Mouse (Mus musculus) hindbrain, postnatal 0 days (tissue): ENCODE results near the gene Prom2. TPM values are rescaled to one million over a fixed set of nuclear protein-coding genes. Genes with fewer than 3 reads are reported as not detected.

ENCODE experiments used
- ATAC-seq: fragments of 200-750 bp; cut with Nextera tagmentation; 2 replicates; pipeline ENCODE4 v1.8.0; 2017; ENCODE audit warnings: mild to moderate bottlenecking, moderate TSS enrichment, moderate library complexity
- DNase-seq: peaks from one replicate; pipeline ENCODE4 v3.0.0-alpha.2; 2015; ENCODE audit warnings: low spot score
- H3K27ac ChIP-seq: fragments of 300-500 bp; sonication (generic); 2 replicates; pipeline ENCODE4 v1.5.1; 2014; ENCODE audit warnings: mild to moderate bottlenecking
- H3K27me3 ChIP-seq: fragments of 300-500 bp; sonication (generic); 2 replicates; pipeline ENCODE4 v1.6.1; 2014; ENCODE audit warnings: low read length, mixed read lengths; ENCODE audit not compliant: insufficient read depth
- H3K36me3 ChIP-seq: fragments of 300-500 bp; sonication (generic); 2 replicates; pipeline ENCODE4 v1.6.1; 2014; ENCODE audit warnings: low read length, mixed read lengths; ENCODE audit not compliant: insufficient read depth
- H3K4me1 ChIP-seq: fragments of 300-500 bp; sonication (generic); 2 replicates; pipeline ENCODE4 v1.6.1; 2014; ENCODE audit warnings: antibody characterized with exemption, low read length, mixed read lengths; ENCODE audit not compliant: insufficient read depth
- H3K4me2 ChIP-seq: fragments of 300-500 bp; sonication (generic); 2 replicates; pipeline ENCODE4 v1.6.1; 2014; ENCODE audit warnings: low read depth, mild to moderate bottlenecking, low read length, moderate library complexity, mixed read lengths
- H3K4me3 ChIP-seq: fragments of 300-500 bp; sonication (generic); 2 replicates; pipeline ENCODE4 v1.5.1; 2014; ENCODE audit warnings: low read length
- H3K9ac ChIP-seq: fragments of 300-500 bp; sonication (generic); replicated peaks from 2 replicates; pipeline ENCODE4 v1.6.1; 2014; ENCODE audit warnings: mild to moderate bottlenecking, low read length, moderate library complexity, mixed read lengths
- H3K9me3 ChIP-seq: fragments of 300-500 bp; sonication (generic); 2 replicates; pipeline ENCODE4 v1.6.1; 2016; ENCODE audit warnings: low read length, mixed read lengths
- CTCF ChIP-seq: IDR thresholded peaks from 2 replicates; pipeline ENCODE4 v1.5.1; 2016; ENCODE audit warnings: antibody characterized with exemption, control low read depth, low read depth
- WGBS: fragments of 180-500 bp; shearing (Covaris S2); extraction: QIAGEN DNeasy Blood & Tissue Kit; methylation state at CpG from one replicate; pipeline ENCODE4 v1.1.7; 2014; 5-methylcytosine and 5-hydroxymethylcytosine counted together
- polyA plus RNA-seq: library from polyadenylated mRNA; unstranded; fragments of >200 nt; fragmentation: Nextera tagmentation; extraction: Ambion mirVana; gene quantifications from 2 replicates; pipeline ENCODE4 v1.2.1, GENCODE M21; 2015
- total RNA-seq: library from RNA; depleted of rRNA; stranded (reverse); fragments of >200 nt; gene quantifications from 2 replicates; pipeline ENCODE4 v1.2.3, GENCODE M21; 2014

Gene Prom2
- total and polyA plus RNA-seq, 2 experiments from 2014 or later, result 0.10 TPM

DNA sequence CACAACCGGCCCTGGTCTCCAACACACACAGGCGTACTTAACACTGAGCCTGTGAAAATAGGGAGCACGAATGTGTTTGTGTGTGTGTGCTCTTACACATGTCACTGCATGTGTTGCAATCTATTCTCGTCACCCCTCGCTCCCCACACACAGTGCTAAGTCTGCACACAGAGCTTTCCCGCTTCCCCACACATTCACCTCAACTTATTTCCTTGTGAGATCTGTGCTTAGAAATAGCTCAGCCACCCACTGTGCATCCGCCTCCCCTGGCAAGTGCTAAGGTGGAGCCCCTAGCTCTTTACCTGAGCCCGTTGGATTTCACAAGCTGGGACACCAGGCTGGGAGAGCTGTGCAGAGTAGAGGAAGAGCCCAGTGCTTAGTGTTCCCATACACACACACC lies 42.5 kb downstream of the Prom2 start:
- ATAC-seq (no peak), DNase-seq (no peak)
- Histone ChIP-seq H3K36me3 (no peaks in the 10 kb centered on the region), H3K4me1 (no peaks in the 10 kb centered on the region), H3K4me3 (no peak overlapping the region), H3K27me3 (no peaks in the 10 kb centered on the region), H3K4me2 (no peak overlapping the region), H3K9me3 (no peaks in the 10 kb centered on the region), H3K27ac (no peak overlapping the region), H3K9ac (no peak overlapping the region)
- no peak for TF ChIP-seq CTCF
- WGBS, result 91% methylated on average over 8 of the region's 8 CpGs

DNA sequence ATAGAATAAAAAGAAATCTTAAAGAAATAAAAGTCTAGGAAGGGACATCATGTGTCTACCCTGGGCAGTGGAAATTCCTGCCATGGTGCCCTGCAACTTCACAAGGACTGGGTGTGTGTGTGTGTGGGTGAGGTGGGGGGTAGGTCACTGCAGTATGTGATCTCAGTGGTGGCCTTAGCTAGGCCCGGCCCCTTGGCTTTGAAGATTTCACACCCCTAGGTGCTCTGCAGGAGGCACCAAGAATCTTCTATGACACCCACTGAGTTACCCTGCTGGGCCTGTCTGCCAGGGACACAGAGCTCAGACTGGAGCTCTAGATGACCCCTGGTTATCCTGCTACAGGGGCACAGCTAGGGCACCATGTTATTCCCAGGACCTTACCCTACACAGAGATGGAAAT lies 44.9 kb downstream of the Prom2 start:
- H3K27me3 ChIP-seq, result no peaks in the 10 kb centered on the region
- H3K36me3 ChIP-seq, result no peaks in the 10 kb centered on the region
- H3K4me3 ChIP-seq, result no peak overlapping the region
- no peak overlapping the region for H3K9ac ChIP-seq
- H3K4me1 ChIP-seq, result no peaks in the 10 kb centered on the region
- ATAC-seq (no peak), DNase-seq (no peak)
- H3K27ac ChIP-seq, result no peak overlapping the region
- no peak overlapping the region for H3K4me2 ChIP-seq
- no peak for TF ChIP-seq CTCF
- 36% methylated on average over 1 of the region's 1 CpGs for WGBS
- no peaks in the 10 kb centered on the region for H3K9me3 ChIP-seq

DNA sequence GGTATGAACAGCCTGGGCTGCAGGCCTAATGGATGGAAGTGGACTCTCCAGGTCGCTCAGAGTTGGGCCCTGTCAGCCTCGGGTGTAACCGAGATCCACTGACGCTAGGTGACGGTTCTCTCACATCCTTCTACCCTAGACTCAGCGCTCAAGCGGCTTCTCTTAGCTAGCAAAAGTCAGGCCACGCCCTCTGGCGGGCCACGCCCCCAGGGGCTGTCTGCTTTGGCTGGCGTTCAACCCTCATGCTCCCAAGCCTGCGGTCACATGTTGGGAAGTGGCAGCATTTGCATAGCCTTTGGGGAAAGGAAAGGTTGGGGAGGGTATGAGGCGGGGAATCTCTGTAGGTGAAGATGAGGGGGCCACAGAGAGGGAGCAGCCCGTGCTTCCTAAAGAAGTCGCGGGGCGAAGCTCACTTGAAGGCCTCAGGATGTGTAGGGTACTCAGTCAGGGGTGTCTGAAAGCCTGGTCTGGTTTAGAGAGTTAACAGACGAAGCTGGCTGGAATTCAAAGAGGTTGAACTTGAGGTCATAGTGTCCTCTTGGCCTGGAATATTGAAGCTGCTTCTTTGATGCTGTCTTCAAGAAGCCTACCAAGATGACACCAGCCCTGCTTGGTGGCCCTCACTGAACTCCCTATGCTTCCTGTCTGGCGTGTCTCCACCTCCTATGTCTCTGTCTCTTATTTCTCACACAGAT lies 56.6 kb downstream of the Prom2 start:
- 10% methylated on average over 19 of the region's 19 CpGs for WGBS
- Histone ChIP-seq H3K4me1 (peaks cover 20% of the 10 kb centered on the region), H3K4me3 (peak overlapping the region; percentile 6; the same call in 1 of the 2 replicates), H3K36me3 (no peaks in the 10 kb centered on the region), H3K27me3 (peaks cover 34% of the 10 kb centered on the region), H3K9ac (peak overlapping the region; percentile 21; the same call in 1 of the 2 replicates), H3K9me3 (no peaks in the 10 kb centered on the region), H3K27ac (no peak overlapping the region), H3K4me2 (peak overlapping the region; percentile 46)
- DNase-seq (peak; percentile 82), ATAC-seq (peak; percentile 63)
- no peak for TF ChIP-seq CTCF

DNA sequence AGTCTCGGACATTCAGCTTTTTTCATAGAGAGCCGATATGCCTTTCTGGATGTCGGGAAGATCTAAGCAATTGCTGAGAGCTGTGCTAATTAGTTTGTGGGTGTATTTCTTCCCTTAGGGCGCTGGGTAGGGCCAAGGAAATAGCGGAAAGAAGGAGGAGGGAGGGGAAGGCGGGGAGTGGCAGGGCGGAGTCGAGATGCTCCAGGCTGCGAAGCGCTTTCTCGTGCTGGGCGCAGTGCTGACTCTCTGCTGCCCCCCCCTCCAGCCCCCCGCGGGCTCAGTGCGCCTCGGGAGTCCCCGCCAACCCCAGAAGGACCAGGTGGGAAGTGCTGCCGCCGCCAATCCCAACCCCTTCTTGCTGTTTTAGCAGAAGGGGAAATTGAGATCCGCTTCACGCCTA lies 58.3 kb downstream of the Prom2 start:
- 2% methylated on average over 20 of the region's 21 CpGs for WGBS

DNA sequence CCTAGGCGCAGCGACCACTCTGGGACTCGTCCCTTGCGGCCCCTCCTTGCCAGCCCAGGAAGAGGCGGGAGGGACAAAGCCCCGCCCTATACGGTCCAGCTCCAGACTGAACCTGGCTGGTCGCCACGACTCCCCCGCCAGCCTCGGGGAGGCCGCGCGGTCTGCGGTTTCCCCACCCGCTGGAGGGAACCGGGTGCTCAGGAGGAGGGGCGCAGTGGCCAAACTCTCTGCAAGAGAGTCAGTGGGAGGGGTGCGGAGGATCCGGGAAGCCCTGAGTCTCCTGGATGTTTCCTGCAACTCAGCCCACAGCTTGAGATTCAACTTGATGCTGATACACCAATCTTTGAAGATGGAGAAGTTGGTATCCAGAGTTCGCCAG lies 58.7 kb downstream of the Prom2 start:
- under 1% methylated on average over 21 of the region's 21 CpGs for WGBS
- peak; percentile 66 for DNase-seq

More for the DNA sequence above, 58.3 kb downstream of the Prom2 start:
- ATAC-seq, result no peak
- H3K27me3 ChIP-seq, result peaks cover 34% of the 10 kb centered on the region
- no peak overlapping the region for H3K9ac ChIP-seq
- TF ChIP-seq CTCF, result no peak
- peaks cover 20% of the 10 kb centered on the region for H3K4me1 ChIP-seq
- H3K4me2 ChIP-seq, result peak overlapping the region; percentile 68
- no peaks in the 10 kb centered on the region for H3K9me3 ChIP-seq
- H3K36me3 ChIP-seq, result no peaks in the 10 kb centered on the region
- DNase-seq, result no peak
- H3K27ac ChIP-seq, result no peak overlapping the region
- H3K4me3 ChIP-seq, result peak overlapping the region; percentile 36; the same call in 1 of the 2 replicates

DNA sequence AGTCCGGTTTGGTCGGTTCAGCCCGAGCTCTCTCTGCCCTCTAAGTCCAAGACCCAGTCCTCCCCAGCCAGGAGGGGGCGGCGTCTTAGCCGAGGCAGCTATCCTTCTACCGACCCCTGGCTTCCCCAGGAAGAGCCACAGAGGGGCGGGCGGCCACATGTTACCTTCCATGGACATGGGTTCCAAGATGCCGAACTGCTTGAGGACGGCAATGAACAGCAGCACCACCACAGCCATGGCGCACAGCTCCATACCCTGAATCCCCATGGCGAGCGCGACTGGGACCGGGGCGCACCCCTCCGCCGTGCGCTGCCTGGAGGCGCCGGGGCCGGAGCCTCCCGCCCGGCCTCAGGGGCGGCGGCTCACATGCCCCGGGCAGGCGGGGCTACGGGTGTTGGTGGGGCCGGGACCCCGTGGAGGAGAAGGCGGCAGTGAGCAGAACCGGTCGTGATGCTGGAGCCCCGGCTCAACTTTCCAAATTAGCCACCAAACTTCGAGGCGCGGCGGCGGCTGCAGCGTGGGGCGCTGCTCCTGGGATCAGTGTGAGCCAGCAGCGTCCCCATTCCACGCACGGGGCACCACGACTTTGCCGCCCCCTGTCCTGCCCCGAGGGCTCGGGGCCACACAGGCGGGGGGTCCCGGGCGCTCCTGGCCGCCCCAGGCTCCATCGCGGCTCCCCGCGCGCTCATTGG lies 59.3 kb downstream of the Prom2 start:
- Histone ChIP-seq H3K27me3 (peaks cover 34% of the 10 kb centered on the region), H3K9ac (peak overlapping the region; percentile 6; the same call in 1 of the 2 replicates), H3K4me1 (peaks cover 20% of the 10 kb centered on the region), H3K36me3 (no peaks in the 10 kb centered on the region), H3K4me2 (peak overlapping the region; percentile 68), H3K9me3 (no peaks in the 10 kb centered on the region), H3K27ac (no peak overlapping the region), H3K4me3 (peak overlapping the region; percentile 36)
- WGBS, result under 1% methylated on average over 59 of the region's 59 CpGs
- TF ChIP-seq CTCF, result no peak
- peak; percentile 15; the same call in 1 of the 2 replicates for ATAC-seq
- no peak for DNase-seq

More for the DNA sequence above, 58.7 kb downstream of the Prom2 start:
- ATAC-seq, result peak; percentile 50; the same call in 1 of the 2 replicates
- H3K4me2 ChIP-seq, result peak overlapping the region; percentile 68
- no peaks in the 10 kb centered on the region for H3K36me3 ChIP-seq
- H3K27ac ChIP-seq, result no peak overlapping the region
- no peak for TF ChIP-seq CTCF
- peaks cover 20% of the 10 kb centered on the region for H3K4me1 ChIP-seq
- peaks cover 34% of the 10 kb centered on the region for H3K27me3 ChIP-seq
- no peaks in the 10 kb centered on the region for H3K9me3 ChIP-seq
- H3K4me3 ChIP-seq, result peak overlapping the region; percentile 36
- H3K9ac ChIP-seq, result 0 out of 2 replicates have a peak overlapping the region, but pooled peaks have one; percentile 6
